Mouse (Mus musculus) MEL (cell line): Measurements from ENCODE around the gene Cemip2. TPM values are rescaled to one million over a fixed set of nuclear protein-coding genes. Genes with fewer than 3 reads are reported as not detected.
A peak's percentile ranks its signal among the peaks of the same experiment; 100 is the strongest.

Experiments
- DNase-seq: peaks from one replicate; pipeline ENCODE4 v3.0.0; 2011; ENCODE audit warnings: low read depth, low spot score
- H3K27ac ChIP-seq: 2 replicates; pipeline ENCODE4 v1.5.1; 2012; ENCODE audit warnings: low read depth, mild to moderate bottlenecking, control low read depth, low read length, moderate library complexity; ENCODE audit not compliant: control insufficient read depth
- H3K27me3 ChIP-seq, 2 experiments: fragments of 150-350 bp in 1 of 2; sonication (generic) in 1 of 2; 2 replicates each; pipeline ENCODE4 v1.6.1; 2012; ENCODE audit warnings: low read length in 2 of 2, mild to moderate bottlenecking in 2 of 2, improper control_type of control experiment in 1 of 2, moderate library complexity in 1 of 2; ENCODE audit not compliant: insufficient read depth in 2 of 2, control insufficient read depth in 1 of 2
- H3K36me3 ChIP-seq, 2 experiments: 2 replicates each; pipeline ENCODE4 v1.6.1; 2012 to 2014; ENCODE audit warnings: low read length in 2 of 2, improper control_type of control experiment in 1 of 2, inconsistent platforms in 1 of 2, mild to moderate bottlenecking in 1 of 2; ENCODE audit not compliant: insufficient read depth in 2 of 2, control insufficient read depth in 1 of 2
- H3K4me1 ChIP-seq, 2 experiments: fragments of 150-350 bp in 1 of 2; sonication (generic) in 1 of 2; 2 replicates each; pipeline ENCODE4 v1.6.1; 2012; ENCODE audit warnings: low read length in 2 of 2, improper control_type of control experiment in 1 of 2, mild to moderate bottlenecking in 1 of 2; ENCODE audit not compliant: insufficient read depth in 2 of 2, control insufficient read depth in 1 of 2
- H3K4me3 ChIP-seq, 2 experiments: fragments of 150-350 bp in 1 of 2; sonication (generic) in 1 of 2; 2 replicates each; pipeline ENCODE4 v1.5.1; 2012; ENCODE audit warnings: low read depth in 2 of 2, low read length in 2 of 2, mild to moderate bottlenecking in 2 of 2, moderate library complexity in 2 of 2, control low read depth in 1 of 2, improper control_type of control experiment in 1 of 2; ENCODE audit not compliant: control insufficient read depth in 1 of 2, insufficient read depth in 1 of 2
- H3K79me2 ChIP-seq: 2 replicates; pipeline ENCODE4 v1.6.1; 2012; ENCODE audit warnings: mild to moderate bottlenecking, low read length, moderate library complexity; ENCODE audit not compliant: control insufficient read depth, poor library complexity, insufficient read depth
- H3K9ac ChIP-seq: 2 replicates; pipeline ENCODE4 v1.6.1; 2012; ENCODE audit warnings: low read depth, mild to moderate bottlenecking, control low read depth, low read length, moderate library complexity; ENCODE audit not compliant: control insufficient read depth, poor library complexity, severe bottlenecking
- H3K9me3 ChIP-seq: fragments of 150-350 bp; sonication (generic); replicated peaks from 2 replicates; pipeline ENCODE4 v1.6.1; 2012; ENCODE audit warnings: mild to moderate bottlenecking, low read length, improper control_type of control experiment, moderate library complexity; ENCODE audit not compliant: insufficient read depth
- BHLHE40 ChIP-seq: IDR thresholded peaks from 2 replicates; pipeline ENCODE4 v1.6.1; 2012; ENCODE audit warnings: low read depth, mild to moderate bottlenecking, inconsistent platforms, low read length, improper control_type of control experiment, borderline replicate concordance
- CHD1 ChIP-seq: IDR thresholded peaks from 2 replicates; pipeline ENCODE4 v1.6.1; 2012; ENCODE audit warnings: low read depth, mild to moderate bottlenecking, inconsistent platforms, low read length, improper control_type of control experiment
- CHD2 ChIP-seq: IDR thresholded peaks from 2 replicates; pipeline ENCODE4 v1.6.1; 2011; ENCODE audit warnings: low read length, improper control_type of control experiment
- ELF1 ChIP-seq: IDR thresholded peaks from 2 replicates; pipeline ENCODE4 v1.6.1; 2014; ENCODE audit warnings: low read depth, mild to moderate bottlenecking, inconsistent platforms, low read length, improper control_type of control experiment, moderate library complexity
- EP300 ChIP-seq, 2 experiments: IDR thresholded peaks; 2 replicates each; pipeline ENCODE4 v1.6.1; 2011; ENCODE audit warnings: improper control_type of control experiment in 2 of 2, low read length in 2 of 2, low read depth in 1 of 2, mild to moderate bottlenecking in 1 of 2
- ETS1 ChIP-seq: IDR thresholded peaks from 2 replicates; pipeline ENCODE4 v1.6.1; 2012; ENCODE audit warnings: low read depth, mild to moderate bottlenecking, inconsistent platforms, low read length, improper control_type of control experiment, moderate library complexity
- GABPA ChIP-seq: IDR thresholded peaks from 2 replicates; pipeline ENCODE4 v1.6.1; 2012; ENCODE audit warnings: low read depth, mild to moderate bottlenecking, inconsistent platforms, low read length, improper control_type of control experiment, moderate library complexity
- HCFC1 ChIP-seq: IDR thresholded peaks from 2 replicates; pipeline ENCODE4 v1.6.1; 2012; ENCODE audit warnings: low read depth, mild to moderate bottlenecking, inconsistent platforms, low read length, improper control_type of control experiment, moderate library complexity
- JUND ChIP-seq: IDR thresholded peaks from 2 replicates; pipeline ENCODE4 v1.6.1; 2011; ENCODE audit warnings: low read depth, mild to moderate bottlenecking, improper control_type of control experiment, low read length
- MAFK ChIP-seq: IDR thresholded peaks from 2 replicates; pipeline ENCODE4 v1.6.1; 2011; ENCODE audit warnings: low read depth, mild to moderate bottlenecking, low read length, improper control_type of control experiment, borderline replicate concordance
- MAX ChIP-seq: IDR thresholded peaks from 2 replicates; pipeline ENCODE4 v1.6.1; 2011; ENCODE audit warnings: low read length, improper control_type of control experiment
- MAZ ChIP-seq: IDR thresholded peaks from 2 replicates; pipeline ENCODE4 v1.6.1; 2012; ENCODE audit warnings: low read depth, mild to moderate bottlenecking, inconsistent platforms, low read length, improper control_type of control experiment
- MEF2A ChIP-seq: IDR thresholded peaks from 2 replicates; pipeline ENCODE4 v1.6.1; 2014; ENCODE audit warnings: low read depth, mild to moderate bottlenecking, inconsistent platforms, low read length, improper control_type of control experiment; ENCODE audit not compliant: poor library complexity, insufficient replicate concordance, severe bottlenecking; ENCODE audit errors: extremely low read depth
- MXI1 ChIP-seq: IDR thresholded peaks from 2 replicates; pipeline ENCODE4 v1.6.1; 2011; ENCODE audit warnings: mild to moderate bottlenecking, low read depth, low read length, improper control_type of control experiment
- MYB ChIP-seq: IDR thresholded peaks from 2 replicates; pipeline ENCODE4 v1.6.1; 2011; ENCODE audit warnings: mild to moderate bottlenecking, low read depth, low read length, improper control_type of control experiment
- MYC ChIP-seq: IDR thresholded peaks from 2 replicates; pipeline ENCODE4 v1.6.1; 2011; ENCODE audit warnings: low read depth, mild to moderate bottlenecking, low read length, improper control_type of control experiment, moderate library complexity
- NELFE ChIP-seq: IDR thresholded peaks from 2 replicates; pipeline ENCODE4 v1.6.1; 2011; ENCODE audit warnings: low read depth, low read length, improper control_type of control experiment
- NRF1 ChIP-seq: IDR thresholded peaks from 2 replicates; pipeline ENCODE4 v1.6.1; 2014; ENCODE audit warnings: low read depth, mild to moderate bottlenecking, inconsistent platforms, low read length, improper control_type of control experiment, moderate library complexity; ENCODE audit not compliant: poor library complexity, insufficient read depth, severe bottlenecking
- POLR2A ChIP-seq, 2 experiments: IDR thresholded peaks; 2 replicates each; pipeline ENCODE4 v1.6.1; 2011 to 2012; ENCODE audit warnings: low read length in 2 of 2, mild to moderate bottlenecking in 2 of 2, control low read depth in 1 of 2, improper control_type of control experiment in 1 of 2, low read depth in 1 of 2, moderate library complexity in 1 of 2; ENCODE audit not compliant: control insufficient read depth in 1 of 2, insufficient read depth in 1 of 2, poor library complexity in 1 of 2
- POLR2AphosphoS2 ChIP-seq: IDR thresholded peaks from 2 replicates; pipeline ENCODE4 v1.6.1; 2011; ENCODE audit warnings: low read length, improper control_type of control experiment
- RCOR1 ChIP-seq: IDR thresholded peaks from 2 replicates; pipeline ENCODE4 v1.6.1; 2012; ENCODE audit warnings: low read depth, mild to moderate bottlenecking, inconsistent platforms, low read length, improper control_type of control experiment
- SIN3A ChIP-seq: IDR thresholded peaks from 2 replicates; pipeline ENCODE4 v1.6.1; 2012; ENCODE audit warnings: low read length, improper control_type of control experiment, inconsistent platforms
- SMC3 ChIP-seq: IDR thresholded peaks from 2 replicates; pipeline ENCODE4 v1.6.1; 2011; ENCODE audit warnings: low read depth, low read length, improper control_type of control experiment
- TBP ChIP-seq: IDR thresholded peaks from 2 replicates; pipeline ENCODE4 v1.8.0; 2011; ENCODE audit warnings: low read depth, low read length, improper control_type of control experiment
- UBTF ChIP-seq: IDR thresholded peaks from 2 replicates; pipeline ENCODE4 v1.6.1; 2012; ENCODE audit warnings: low read depth, mild to moderate bottlenecking, inconsistent platforms, low read length, improper control_type of control experiment, moderate library complexity, borderline replicate concordance; ENCODE audit not compliant: insufficient read depth
- USF1 ChIP-seq: IDR thresholded peaks from 2 replicates; pipeline ENCODE4 v1.6.1; 2014; ENCODE audit warnings: low read depth, mild to moderate bottlenecking, inconsistent platforms, low read length, improper control_type of control experiment, moderate library complexity
- USF2 ChIP-seq, 2 experiments: IDR thresholded peaks; 2 replicates each; pipeline ENCODE4 v1.6.1; 2011 to 2012; ENCODE audit warnings: improper control_type of control experiment in 2 of 2, low read length in 2 of 2, borderline replicate concordance in 1 of 2, inconsistent platforms in 1 of 2, low read depth in 1 of 2, mild to moderate bottlenecking in 1 of 2; ENCODE audit not compliant: insufficient read depth in 1 of 2
- ZC3H11A ChIP-seq: IDR thresholded peaks from 2 replicates; pipeline ENCODE4 v1.6.1; 2012; ENCODE audit warnings: low read depth, mild to moderate bottlenecking, inconsistent platforms, low read length, improper control_type of control experiment
- ZKSCAN1 ChIP-seq: IDR thresholded peaks from 2 replicates; pipeline ENCODE4 v1.6.1; 2012; ENCODE audit warnings: low read depth, mild to moderate bottlenecking, inconsistent platforms, low read length, improper control_type of control experiment, moderate library complexity
- ZMIZ1 ChIP-seq: IDR thresholded peaks from 2 replicates; pipeline ENCODE4 v1.6.1; 2012; ENCODE audit warnings: low read depth, mild to moderate bottlenecking, inconsistent platforms, low read length, improper control_type of control experiment, moderate library complexity
- ZNF384 ChIP-seq: IDR thresholded peaks from 2 replicates; pipeline ENCODE4 v1.6.1; 2012; ENCODE audit warnings: low read depth, mild to moderate bottlenecking, inconsistent platforms, low read length, improper control_type of control experiment
- polyA plus RNA-seq, 2 experiments: library from polyadenylated mRNA; stranded (reverse) in 1 of 2; unstranded in 1 of 2; fragments of >175 nt in 1 of 2; fragments of >200 nt in 1 of 2; gene quantifications; 2 replicates each; pipeline versions ENCODE4 v1.2.1 to v1.2.4; 2012; ENCODE audit warnings: low replicate concordance in 2 of 2, low read depth in 1 of 2; ENCODE audit not compliant: insufficient read length in 2 of 2, insufficient read depth in 1 of 2, missing spikeins in 1 of 2
- total RNA-seq: library from RNA; depleted of rRNA; stranded (reverse); fragments of 300-350 nt; gene quantifications from 2 replicates; pipeline ENCODE4 v1.2.3, GENCODE M21; 2012

Cemip2 gene
- total and polyA plus RNA-seq, 3 experiments = 5.0 to 5.9 TPM; not detected in 1

DNA sequence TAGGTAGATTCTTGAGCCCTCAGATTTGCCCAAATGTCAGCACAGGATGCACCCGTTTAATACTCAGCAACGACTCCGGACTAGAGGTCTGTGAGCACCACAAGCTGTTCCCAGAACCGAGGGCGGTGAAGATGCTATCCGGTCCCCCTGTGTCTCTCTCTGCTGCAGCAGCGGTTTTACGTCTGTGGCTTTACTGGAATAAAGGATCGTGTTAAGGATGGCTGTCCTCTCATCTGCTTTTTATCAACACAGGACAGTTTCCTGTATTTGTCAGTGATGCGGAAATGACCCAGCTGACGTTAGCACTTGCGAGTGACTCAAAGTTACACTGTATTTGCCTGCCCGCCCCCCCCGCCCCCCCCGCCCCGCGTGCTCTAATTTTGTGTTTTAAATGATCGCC, 40.7 kb upstream of the Cemip2 start (continued):
- TF ChIP-seq ETS1 = peak; percentile 96
- no peak for TF ChIP-seq CHD2
- TF ChIP-seq MAZ = no peak
- TF ChIP-seq HCFC1 = no peak
- no peak for TF ChIP-seq MAFK
- peak; percentile 83 for TF ChIP-seq ELF1
- TF ChIP-seq GABPA = no peak
- TF ChIP-seq ZMIZ1 = no peak; the same call in 1 of the 2 replicates
- TF ChIP-seq ZNF384 = no peak
- peak; percentile 70 for TF ChIP-seq RCOR1
- TF ChIP-seq ZKSCAN1 = no peak
- 0 out of 2 replicates have a peak, but pooled peaks have one; percentile 15 for TF ChIP-seq MXI1
- TF ChIP-seq EP300 (IDR thresholded peaks at IDR 0.05; ENCODE audit: low read depth in 1 of 2, low read length in 2 of 2) = peak; percentile 69 to 87
- no peak for TF ChIP-seq USF1
- TF ChIP-seq ZC3H11A = 0 out of 2 replicates have a peak, but pooled peaks have one; percentile 16
- TF ChIP-seq POLR2A (IDR thresholded peaks at IDR 0.05; ENCODE audit: control insufficient read depth in 1 of 2, insufficient read depth in 1 of 2, low read depth in 1 of 2, low read length in 2 of 2, poor library complexity in 1 of 2) = peak; percentile 55 to 89; a peak in 3 of 4 replicates

GRCm38 (mm10) chr19:21737881-21738590, 40.1 kb upstream of the Cemip2 start:
- Histone ChIP-seq H3K27me3 (no peaks in the 10 kb centered on the region), H3K9me3 (no peaks in the 10 kb centered on the region), H3K27ac (peak overlapping the region; percentile 92), H3K9ac (peak overlapping the region; percentile 63), H3K4me1 (peaks cover 2 to 19% of the 10 kb centered on the region in 2 experiments; a peak in 3 of 4 replicates), H3K4me3 (peak overlapping the region; percentile 47 to 50), H3K79me2 (no peaks in the 10 kb centered on the region), H3K36me3 (peaks cover 0 to 27% of the 10 kb centered on the region in 2 experiments; a peak in 2 of 4 replicates)
- peak; percentile 90 for DNase-seq
- TF ChIP-seq UBTF (no peak), ZKSCAN1 (no peak), MYB (no peak), MAZ (no peak), RCOR1 (no peak), NRF1 (no peak), ZC3H11A (no peak), TBP (no peak; the same call in 1 of the 2 replicates), MAFK (0 out of 2 replicates have a peak, but pooled peaks have one; percentile 53), MYC (no peak), POLR2AphosphoS2 (no peak), CHD1 (no peak), ZMIZ1 (no peak), MXI1 (peak; percentile 2; the same call in 1 of the 2 replicates), BHLHE40 (no peak), HCFC1 (no peak), USF2 (IDR thresholded peaks at IDR 0.05; ENCODE audit: borderline replicate concordance in 1 of 2, insufficient read depth in 1 of 2, low read depth in 1 of 2, low read length in 2 of 2) (no peak), POLR2A (IDR thresholded peaks at IDR 0.05; ENCODE audit: control insufficient read depth in 1 of 2, insufficient read depth in 1 of 2, low read depth in 1 of 2, low read length in 2 of 2, poor library complexity in 1 of 2) (peak in 1 of 2 experiments; percentile 12; a peak in 1 of 4 replicates), JUND (0 out of 2 replicates have a peak, but pooled peaks have one; percentile 4), SMC3 (no peak), NELFE (peak; percentile 11; the same call in 1 of the 2 replicates), SIN3A (no peak; the same call in 1 of the 2 replicates), MAX (no peak), ELF1 (no peak), MEF2A (no peak)
